Mouse (Mus musculus) olfactory bulb, adult 2 months (tissue): ENCODE results near the gene Dusp5.

Experiments used
- CTCF ChIP-seq: fragments of 200-500 bp; IDR thresholded peaks from 2 replicates; pipeline ENCODE4 v1.5.1; 2012; ENCODE audit warnings: low read depth, mild to moderate bottlenecking, low read length, moderate library complexity; ENCODE audit not compliant: insufficient read depth
- POLR2A ChIP-seq: fragments of 200-500 bp; IDR thresholded peaks from 2 replicates; pipeline ENCODE4 v1.6.1; 2012; ENCODE audit warnings: mild to moderate bottlenecking, low read depth, low read length, moderate library complexity; ENCODE audit not compliant: insufficient read depth

DNA sequence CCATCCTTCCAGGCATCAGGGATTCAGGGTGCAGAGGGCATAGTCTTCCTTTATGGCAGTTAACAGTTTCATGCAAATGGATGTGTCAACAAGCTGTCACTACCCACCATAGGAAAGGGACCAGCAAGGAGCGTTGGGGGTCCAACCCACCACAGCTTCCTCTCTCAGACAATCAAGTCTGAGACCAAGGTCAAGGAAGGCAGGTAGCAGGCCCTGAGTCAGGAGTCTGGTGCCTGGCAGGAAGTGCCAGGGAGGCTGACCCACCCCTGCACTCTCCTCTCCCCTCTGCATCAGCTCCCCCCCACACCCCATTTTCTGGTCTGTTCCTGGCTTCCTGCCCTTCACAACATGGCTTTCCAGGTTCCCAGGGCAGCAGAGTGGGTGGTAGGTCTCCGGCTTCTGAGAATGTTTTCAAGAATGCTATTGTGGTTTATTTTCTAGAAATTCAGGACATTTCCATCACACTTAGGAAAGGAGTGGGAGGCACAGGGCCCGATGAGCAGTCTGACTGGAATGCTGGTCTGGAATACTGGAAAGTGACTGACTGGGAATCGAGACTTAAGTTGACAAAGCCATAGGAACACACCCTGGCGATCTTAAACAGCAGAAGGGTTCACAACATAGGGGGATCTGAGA, 26.2 kb downstream of the Dusp5 start:
- TF ChIP-seq POLR2A (no peak), CTCF (no peak)
